Mouse (Mus musculus): ENCODE results near the gene Mrpl20.

The Mrpl20 gene

DNA sequence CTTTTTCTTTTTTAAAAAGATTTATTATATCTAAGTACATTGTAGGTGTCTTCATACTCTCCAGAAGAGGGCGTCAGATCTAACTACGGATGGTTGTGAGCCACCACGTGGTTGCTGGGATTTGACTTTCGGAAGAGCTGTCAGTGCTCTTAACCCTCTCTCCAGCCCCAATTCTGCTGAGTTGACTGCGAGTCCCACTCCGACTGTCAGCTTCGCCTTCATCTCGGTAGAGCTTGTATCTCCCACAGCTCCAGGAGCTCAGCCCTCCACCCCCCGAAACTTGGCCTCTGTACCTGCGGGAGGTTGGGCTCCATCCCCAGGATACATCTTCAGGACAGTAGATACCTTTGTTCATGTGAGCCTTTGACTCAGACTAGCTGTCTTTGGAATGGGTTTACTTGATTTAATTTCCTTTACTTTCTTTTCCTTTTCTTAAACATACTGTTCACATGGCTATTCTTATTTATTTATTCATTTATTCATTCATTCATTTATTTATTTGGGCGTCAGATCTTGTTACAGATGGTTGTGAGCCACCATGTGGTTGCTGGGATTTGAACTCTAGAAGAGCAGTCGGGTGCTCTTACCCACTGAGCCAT is at the start of gene Mrpl20:
Gene Mrpl20, plus strand, starts transcription at position 138 of the 599 bp plus-strand sequence.
- no peak for DNase-seq

DNA sequence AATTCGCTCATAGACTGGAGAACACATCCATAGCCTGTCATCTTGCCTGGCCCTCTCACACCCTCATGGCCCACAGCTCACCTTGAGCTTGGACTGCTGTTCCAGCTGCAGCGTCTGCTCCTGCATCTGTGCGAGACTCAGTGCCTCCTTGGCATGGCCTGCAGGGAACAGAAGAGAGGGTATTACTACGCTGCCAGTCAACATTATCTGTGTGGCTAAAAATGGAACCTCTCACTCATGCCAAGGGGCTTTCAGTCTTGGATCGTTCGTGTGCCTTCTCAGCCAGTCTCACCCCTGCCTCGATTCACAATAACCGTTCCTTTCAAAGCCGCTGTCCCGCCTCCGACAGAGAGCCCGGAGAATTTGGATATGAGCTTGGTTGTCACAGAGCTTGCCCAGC is 45.7 kb upstream of the Mrpl20 start:
- no peak for DNase-seq

DNA sequence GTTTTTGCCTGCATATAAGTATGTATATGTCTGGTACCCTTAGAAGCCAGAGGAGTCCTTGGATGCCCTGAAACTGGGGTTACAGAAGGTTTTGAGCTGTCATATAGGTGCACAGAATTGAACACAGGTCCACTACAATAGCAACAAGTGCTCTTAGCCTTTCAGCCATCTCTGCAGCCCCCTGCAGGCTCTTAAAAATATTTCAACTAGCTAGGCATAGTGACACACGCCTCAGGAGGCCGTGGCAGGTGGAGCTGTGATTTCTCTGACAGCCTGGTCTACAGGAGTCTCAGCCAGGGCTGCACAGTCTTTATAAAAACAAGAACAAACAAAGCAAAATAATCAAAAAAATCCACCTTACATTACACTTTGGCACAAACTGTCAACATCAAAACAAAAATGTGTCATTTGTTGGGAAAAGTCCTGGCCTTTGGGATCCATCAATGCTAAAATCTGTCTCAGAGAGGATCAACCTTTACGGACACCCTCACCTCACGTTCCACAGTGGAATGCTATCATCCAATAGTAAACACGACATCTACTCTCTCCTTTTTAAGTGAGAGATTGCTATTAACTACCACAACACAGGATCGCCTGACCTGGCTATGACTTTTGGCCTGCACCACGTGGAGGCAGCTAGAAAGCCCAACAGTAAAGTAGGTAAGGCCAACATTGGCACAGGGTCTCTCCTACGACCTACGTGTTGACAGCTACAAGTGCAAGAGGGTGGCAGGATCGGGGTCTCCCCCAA is 42.6 kb upstream of the Mrpl20 start:
- DNase-seq: peak; percentile 44

DNA sequence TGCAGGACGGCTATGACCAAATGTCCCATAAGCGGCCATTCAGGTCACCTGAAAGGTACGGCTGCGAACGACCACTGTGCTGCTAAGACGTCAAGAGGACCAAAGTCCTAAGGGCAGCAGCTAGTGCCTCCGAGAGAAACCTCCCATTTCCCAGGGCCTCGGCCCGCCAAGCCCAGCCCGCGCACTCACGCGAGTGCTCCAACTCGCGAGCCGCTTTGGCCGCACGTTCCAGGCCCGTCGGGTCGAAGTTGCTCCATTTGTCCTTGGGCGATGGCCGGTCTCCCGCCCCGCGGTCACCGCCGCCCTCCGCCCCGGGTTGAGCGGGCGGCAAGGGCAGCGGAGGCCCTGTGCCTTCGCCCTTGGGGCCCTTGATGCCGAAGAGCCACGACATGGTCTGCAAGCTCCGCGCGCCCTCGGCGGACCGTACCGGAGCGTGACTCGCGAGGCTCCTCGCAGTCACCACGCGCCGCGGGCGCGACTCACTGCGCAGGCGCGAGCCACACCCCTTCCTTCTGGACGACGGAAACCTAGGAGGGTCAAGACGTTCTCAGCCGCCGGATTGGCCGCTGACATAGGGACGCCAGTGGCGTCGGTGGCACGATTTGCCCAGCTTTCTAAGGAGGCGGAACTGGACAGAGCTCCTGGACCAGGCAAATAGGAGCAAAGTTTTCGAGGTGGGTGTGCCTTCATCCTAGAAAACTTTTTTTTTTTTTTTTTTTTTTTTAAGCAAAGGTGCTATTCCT is 41.9 kb upstream of the Mrpl20 start, which contains the start of gene Atad3a:
Gene Atad3a, minus strand, starts transcription at position 481 of the 743 bp plus-strand sequence.
- peak; percentile 98 for DNase-seq

DNA sequence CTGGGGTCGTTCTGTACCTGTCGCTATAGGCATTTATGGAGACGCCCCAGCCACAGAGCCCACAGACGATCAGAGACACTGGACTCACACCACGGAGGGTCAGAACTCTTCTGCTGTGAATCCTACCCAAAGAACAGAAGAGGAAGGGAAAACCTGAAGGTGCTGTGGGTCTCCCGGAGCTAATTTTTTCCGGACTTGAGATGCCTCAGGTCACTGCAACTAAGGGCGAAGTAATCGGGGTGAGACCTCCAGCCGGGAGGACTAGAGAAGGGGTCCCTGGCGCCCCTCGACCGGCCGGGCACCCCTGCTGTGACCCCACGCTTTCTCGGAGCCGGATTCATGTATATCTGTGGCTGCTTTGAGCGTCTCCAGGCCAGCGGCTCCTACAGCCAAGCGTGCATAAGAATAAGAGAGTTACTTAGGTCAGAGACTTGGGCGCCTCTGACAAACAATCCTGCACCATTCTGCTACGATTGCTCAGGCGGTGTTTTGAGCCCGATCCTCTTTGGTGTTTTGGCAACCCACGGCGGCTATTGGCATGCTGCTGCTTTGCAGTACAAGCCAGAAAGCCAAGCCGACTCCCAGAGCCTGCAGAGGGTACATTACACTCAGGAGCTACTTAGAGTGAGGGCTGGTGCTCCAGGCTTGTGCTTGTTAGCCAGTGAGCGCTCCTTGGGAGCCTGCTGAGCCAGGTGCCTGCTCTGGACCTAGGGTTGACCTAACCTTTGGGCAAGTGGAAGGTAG is 41.1 kb upstream of the Mrpl20 start:
- DNase-seq: no peak

DNA sequence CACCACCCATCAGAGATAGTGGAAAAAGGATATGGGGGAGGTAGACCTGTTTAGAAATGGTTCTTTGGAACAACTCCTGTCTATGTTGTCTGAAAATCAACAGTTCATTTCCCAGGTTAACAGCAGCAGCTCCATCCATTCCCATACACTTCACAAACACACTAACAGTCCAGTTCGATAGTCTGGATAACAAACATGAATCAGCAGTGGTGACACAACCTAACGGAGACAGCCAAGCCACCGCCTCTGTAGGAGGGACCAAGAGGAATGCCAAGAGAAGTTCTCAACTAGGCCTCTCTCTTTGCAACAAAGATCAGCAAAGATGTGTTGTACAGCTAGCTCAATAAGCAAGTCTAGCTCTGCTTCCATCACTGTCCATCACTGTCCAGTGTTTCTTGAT is 40.3 kb upstream of the Mrpl20 start:
- DNase-seq: no peak

DNA sequence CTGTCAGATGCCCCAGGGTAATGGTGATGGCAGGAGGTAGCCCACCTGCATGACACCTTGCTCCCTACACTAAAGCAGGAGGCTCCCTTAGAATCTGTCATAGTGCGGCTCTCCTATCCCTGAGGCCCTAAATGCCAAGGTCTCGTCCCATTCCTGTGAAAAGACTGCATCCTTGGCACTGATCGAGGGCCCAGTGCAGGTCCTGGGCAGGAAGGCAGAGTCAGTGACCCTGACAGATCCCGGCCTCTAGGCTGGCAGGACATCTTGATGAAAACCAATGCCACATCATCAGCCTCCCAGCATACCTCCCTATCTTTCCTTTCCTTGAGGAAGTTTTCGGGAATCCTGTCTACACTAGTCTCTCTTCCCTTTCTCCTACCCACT is 33.2 kb upstream of the Mrpl20 start:
- DNase-seq: no peak

DNA sequence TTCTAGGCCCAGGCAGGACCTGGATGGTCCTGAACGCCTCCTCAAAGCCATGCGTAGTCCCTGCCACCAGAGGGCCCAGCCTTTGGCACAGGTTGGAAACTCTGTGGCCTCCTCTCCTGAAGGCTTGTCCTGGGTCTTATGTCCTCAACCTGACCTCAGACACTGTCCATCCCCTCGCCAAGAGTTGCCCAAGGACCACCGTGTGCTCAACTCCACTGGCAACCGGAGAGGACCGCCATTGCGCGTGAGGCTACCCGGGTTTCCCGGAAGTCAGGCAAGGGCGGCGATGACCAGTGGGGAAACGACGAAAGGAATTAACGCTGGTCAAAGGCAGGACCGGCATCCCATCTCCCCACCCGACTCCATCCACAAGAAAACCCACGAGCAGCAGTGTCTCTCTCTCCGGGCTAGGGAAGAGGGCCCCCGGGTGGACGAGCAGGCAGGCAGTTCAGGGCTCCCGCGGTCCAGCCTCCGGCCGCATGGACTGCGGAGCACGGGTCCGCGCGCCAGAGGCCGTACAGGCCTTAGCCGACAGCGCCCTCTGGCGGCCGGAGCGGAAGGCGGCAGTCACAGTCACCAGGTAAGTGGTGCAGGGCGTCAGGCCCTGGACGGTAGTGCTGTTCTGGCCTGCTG is 32.7 kb upstream of the Mrpl20 start:
- DNase-seq: peak; percentile 93

DNA sequence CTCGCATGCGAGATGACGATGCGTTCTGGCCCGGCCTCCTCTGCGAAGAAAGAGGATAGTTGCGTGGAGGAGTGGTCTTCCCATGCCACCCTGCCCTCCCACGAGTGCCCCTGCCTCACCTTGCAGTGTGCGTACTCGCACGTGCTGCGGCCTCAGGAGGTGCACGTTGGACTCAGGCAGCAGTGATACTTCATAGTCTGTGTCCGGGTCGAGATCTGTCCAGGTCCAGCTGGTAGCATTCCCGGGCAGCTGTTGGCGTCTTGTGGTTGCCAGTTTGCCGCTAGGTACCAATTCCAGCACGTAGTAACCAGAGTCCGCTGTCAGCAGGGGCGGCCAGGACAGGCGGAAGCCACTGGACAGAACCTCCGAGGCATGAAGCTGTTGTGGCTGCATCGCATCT is 32.1 kb upstream of the Mrpl20 start:
- no peak for DNase-seq

DNA sequence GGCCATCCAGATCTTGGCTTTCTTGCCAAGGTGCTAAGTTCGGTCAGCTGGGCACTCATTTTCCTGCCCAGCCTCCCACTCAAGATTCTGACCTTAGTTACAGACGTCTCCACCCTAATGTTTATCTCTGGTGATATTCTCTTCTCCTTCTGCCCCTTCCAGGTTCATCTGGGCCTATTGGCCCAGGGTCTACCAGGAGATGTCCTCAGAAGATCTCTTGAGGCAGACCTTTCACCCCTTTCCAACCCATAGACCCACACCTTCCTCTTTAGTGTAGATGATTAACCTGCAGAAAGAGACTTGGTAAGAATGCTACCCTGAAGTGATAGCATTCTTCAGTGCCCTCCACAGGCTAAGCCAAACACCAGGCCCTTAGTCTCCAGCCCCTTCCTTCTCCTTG is 31.0 kb upstream of the Mrpl20 start:
- no peak for DNase-seq

DNA sequence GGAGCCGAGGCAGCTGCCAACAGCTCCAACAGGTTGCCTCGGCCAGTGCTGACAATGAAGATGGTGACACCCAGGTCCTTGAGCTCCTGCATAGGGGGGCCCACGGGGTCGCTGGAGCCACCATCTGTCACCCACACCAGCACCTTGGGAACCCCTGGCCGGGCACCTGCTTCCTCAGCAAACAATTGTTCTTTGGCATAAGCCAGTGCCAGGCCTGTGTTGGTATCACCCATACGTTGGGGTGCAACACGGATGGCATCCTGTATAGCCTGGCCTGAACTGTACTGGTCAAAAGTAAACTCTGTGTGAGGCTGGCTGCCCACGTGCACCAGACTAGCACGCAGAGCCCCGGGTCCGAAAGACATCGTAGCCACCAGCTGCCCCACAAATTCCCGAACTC is 29.9 kb upstream of the Mrpl20 start:
- no peak for DNase-seq

DNA sequence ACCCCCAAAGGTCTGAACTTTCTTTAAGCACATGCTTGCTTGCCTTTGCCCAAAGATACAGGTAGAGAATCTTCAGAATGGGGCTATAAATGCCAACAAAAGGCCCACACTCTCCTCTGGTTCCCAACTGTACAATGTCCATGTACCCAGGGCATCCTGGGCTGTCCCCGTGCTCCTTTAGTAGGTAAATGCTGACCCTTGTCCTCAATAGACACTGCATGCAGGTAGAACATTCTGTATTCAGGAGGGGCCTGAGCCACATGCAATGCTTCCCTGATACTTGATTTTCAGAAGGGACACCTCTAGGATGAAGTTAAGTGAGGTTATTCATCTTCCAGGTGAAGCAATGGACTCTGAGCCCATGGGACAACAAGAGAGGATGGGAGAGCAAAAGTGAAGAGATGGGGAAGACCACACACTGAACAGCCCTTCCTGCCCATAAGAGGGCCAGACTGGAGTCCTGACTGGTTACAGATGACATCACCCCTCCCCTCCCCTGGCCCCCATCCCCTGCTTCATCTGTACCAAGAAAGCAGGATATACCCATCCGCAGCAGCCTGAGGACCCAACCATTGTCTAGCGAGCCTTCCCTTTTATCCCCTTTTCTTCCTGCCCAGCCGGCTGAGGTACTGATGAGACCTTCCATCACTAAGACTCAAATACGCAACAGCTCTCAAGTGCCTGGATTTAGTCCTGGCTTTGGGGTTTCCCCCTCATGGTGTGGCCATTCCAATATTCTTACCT is 29.2 kb upstream of the Mrpl20 start:
- DNase-seq: no peak

DNA sequence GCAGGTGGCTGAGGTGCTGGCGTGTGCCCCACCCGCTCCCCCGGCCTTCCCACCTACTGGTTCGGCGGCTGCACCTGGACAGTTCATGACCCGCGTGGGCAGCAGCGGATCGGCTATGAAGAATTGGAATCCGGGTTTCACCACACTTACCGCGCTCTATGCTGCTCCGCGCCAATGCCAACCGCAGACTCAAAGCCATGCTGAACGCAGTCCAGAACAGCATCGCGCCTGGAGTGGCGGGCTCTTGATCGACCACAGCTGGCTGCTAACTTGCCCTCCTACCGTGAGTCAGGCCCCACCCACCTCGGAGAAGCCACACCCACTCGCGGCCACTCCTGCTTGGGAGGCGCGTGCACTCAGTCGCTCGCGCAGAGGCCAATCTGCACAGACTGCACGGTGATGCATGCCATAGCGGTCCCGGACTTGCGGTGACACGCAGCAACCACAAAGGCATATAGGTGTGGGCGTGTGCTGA is 28.4 kb upstream of the Mrpl20 start, which contains the start of gene Vwa1:
Gene Vwa1, minus strand, starts transcription at position 419 of the 475 bp plus-strand sequence.
- DNase-seq: peak; percentile 96

DNA sequence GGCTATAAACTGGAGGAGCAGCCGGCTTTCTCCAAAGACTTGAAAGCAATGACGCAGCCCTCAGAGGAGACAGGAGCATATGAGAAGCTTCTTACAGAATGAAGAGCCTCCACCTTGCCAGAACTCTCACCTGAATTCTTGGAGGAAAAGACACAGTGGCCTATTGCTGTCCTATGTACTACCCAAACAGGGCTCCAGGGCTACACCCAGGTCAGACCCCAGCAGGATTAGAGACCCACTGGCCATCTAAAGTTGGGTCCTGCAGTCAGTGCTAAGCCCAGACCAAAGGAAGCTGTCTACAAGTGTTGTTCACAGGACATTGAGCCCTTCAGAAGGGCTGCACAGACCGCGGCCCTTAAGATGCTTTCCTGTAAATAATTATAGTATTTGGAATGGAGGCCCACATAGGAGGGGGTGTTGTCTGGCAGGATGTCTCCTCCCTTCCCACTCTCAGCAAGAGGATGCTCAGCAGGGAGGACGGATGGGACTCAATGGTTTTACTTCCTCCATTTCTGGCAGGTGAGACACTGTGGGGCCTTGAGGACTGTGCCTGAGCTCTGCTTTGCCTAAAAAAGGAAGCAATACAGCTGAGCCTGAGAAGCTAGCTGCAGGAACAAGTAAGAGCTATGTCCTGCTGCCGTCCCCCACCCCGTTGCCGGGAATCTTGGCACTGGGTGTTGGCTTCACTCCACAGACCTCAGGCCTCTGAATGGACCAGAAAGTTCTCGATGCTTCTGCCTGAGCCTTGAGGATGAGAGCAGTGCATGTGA is 27.5 kb upstream of the Mrpl20 start:
- DNase-seq: peak; percentile 81

DNA sequence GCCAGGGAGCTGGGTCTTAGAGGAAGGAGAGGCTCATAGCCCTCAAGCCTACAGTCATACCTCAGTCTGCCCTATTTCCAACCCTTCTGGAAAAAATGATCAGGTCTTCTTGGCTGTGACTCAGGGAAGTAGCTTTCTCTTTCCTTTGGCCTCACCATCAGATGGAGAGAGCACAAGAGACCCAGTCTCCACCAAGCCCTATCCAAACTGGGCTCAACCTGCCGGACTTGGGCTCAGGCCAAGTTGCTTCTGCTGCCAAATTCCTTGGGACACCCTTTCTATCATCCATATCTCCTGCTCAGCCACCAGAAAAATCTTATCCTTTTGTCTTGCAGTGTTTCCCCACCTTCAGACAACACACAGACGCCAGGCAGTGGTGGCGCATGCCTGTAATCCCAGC is 26.8 kb upstream of the Mrpl20 start:
- DNase-seq: peak; percentile 44

DNA sequence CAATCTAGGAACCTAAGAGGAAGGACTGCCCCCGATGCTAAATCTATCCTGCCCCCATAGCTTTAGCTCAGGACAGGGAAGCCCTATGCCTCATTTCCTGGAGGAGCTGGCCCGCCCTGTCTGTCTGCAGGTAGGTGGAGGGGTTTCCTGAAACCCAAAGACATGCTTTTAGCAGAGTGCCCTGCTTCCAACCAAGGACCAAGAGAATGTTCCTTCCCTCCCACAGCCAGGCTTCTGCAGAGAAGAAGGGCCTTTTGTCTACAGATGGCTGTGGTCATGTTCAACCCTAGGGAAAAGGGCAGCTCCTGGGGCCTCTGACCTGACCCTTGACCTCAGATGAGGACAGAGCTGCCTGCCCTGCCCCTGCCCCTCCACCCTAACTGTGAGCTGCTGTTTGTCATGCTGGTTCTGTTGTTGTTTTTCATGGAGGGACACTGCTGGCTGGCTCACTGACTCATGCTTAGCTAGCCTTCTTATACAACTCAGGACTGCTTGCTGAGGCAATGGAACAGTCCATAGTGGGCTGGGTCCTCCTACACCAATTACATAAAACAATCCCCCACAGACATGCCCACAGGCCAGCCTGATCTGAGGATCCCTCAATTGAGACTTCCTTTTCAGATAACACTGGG is 25.9 kb upstream of the Mrpl20 start:
- DNase-seq: no peak

DNA sequence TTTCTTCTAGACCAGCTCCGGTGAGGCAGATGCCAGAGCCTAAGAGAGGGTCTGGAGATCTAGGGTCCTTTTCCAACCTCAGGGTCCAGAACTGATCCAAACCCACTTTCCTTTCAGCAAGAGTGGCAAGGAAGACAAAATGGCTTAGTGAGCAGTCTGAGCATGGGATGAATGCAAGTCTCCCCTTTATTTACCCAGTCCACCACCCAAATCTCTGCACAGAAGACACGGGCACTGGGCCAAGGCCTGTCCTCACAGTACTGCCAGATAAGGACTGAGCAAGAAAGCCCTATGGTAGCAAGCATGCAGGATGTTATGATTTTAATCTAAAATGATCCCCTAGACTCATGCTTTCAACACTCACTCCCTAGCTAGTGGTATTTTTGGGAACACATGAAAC is 24.9 kb upstream of the Mrpl20 start:
- DNase-seq: peak; percentile 39

DNA sequence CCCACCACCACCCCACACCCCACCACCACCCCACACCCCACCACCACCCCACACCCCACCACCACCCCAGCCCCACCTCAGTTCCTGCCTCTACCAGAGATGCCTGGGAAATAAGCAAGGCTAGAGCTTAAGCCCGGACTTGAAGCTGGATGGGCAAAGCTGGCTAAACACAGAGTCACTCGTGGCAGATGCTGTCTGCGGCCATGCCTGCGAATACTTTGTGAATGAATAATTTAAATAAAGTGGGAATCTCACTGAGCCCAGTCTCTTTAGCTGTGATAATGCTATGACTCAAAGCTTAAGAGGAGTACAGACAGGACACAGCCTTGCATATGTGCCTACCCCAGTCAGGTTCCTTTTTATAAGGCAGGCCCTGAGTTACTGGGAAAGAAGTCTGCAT is 23.2 kb upstream of the Mrpl20 start:
- no peak for DNase-seq

DNA sequence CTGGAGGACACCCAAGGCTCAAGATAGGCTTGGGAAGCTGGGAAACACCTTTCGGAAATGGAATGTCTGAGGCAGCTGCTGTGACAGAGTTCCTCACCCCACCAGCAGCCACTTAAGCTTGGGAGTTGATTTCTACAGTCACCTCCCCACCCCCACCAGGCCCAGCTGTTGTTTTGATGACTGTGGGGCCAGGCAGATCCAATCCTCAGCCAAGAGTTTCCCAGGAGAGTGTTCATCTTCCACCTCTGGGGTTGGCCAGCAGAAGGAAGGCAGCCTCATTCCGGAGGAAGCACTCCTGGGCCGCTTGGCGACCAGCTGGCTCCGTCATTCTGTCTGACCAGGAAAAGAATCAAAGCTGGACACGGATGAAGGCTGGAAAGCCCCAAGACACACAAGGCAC is 21.8 kb upstream of the Mrpl20 start:
- peak; percentile 73 for DNase-seq

DNA sequence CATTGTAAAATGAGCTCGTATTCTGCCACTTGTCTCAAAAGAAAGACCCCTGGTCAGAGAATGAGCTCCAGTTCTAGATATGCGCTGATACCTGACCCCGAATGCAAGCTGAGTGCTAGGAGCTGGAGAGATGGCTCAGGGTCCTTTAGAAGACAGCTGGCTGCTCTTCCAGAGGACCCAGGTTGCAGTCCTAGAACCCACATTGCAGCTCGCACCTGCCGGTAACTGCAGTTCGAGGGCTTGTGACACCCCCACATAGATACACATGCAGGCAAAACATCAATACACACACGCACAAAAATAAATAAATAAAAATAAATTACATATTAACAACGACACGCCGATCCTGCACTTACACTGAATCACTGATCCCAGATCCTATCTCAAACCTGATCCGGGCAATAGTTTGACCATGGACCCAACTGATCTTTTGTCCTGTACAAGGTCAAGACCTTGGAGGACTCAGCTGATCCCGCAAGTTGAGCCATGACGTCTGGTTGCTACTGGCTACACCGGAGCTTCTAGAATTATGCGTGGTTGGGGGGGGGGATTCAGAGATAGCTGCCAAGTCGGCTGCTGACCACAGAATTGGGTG is 19.1 kb upstream of the Mrpl20 start:
- DNase-seq: no peak

Measured in lung, postnatal 10 days (tissue).